Mouse (Mus musculus) forelimb bud, embryonic 11.5 days (tissue): Measurements from ENCODE around the gene Rasal1.

Experiments
- DNase-seq: peaks from one replicate; pipeline ENCODE4 v3.0.0-alpha.2; 2012; ENCODE audit warnings: low read depth, low spot score

The Rasal1 gene

GRCm38 (mm10) chr5:120653873-120654272, 5.3 kb downstream of the Rasal1 start:
- no peak for DNase-seq

GRCm38 (mm10) chr5:120656281-120656751, 7.7 kb downstream of the Rasal1 start:
- no peak for DNase-seq

GRCm38 (mm10) chr5:120660816-120661215, 12.2 kb downstream of the Rasal1 start:
- DNase-seq, result no peak

- DNase-seq, result no peak
Observed at GRCm38 (mm10) chr5:120664888-120665287, 16.3 kb downstream of the Rasal1 start.

GRCm38 (mm10) chr5:120668761-120669160, 20.1 kb downstream of the Rasal1 start:
- no peak for DNase-seq

- DNase-seq, result no peak
Observed at GRCm38 (mm10) chr5:120670132-120670531, 21.5 kb downstream of the Rasal1 start.

- DNase-seq, result no peak
Observed at GRCm38 (mm10) chr5:120671865-120672264, 23.3 kb downstream of the Rasal1 start.

GRCm38 (mm10) chr5:120673626-120674025, 25.0 kb downstream of the Rasal1 start:
- peak; percentile 65 for DNase-seq

GRCm38 (mm10) chr5:120674229-120675145, 25.9 kb downstream of the Rasal1 start:
- DNase-seq, result no peak

- DNase-seq, result no peak
Observed at GRCm38 (mm10) chr5:120677516-120677915, 28.9 kb downstream of the Rasal1 start.

- DNase-seq, result peak; percentile 91
Observed at GRCm38 (mm10) chr5:120679676-120680555, 31.3 kb downstream of the Rasal1 start.

- no peak for DNase-seq
Observed at GRCm38 (mm10) chr5:120680918-120681317, 32.3 kb downstream of the Rasal1 start.

GRCm38 (mm10) chr5:120682982-120683771, 34.6 kb downstream of the Rasal1 start:
- DNase-seq, result no peak

- no peak for DNase-seq
Observed at GRCm38 (mm10) chr5:120685678-120686077, 37.1 kb downstream of the Rasal1 start.

GRCm38 (mm10) chr5:120686749-120687483, 38.3 kb downstream of the Rasal1 start:
- no peak for DNase-seq

- DNase-seq, result no peak
Observed at GRCm38 (mm10) chr5:120687484-120687851, 38.9 kb downstream of the Rasal1 start.

- no peak for DNase-seq
Observed at GRCm38 (mm10) chr5:120687897-120688296, 39.3 kb downstream of the Rasal1 start.

- DNase-seq, result no peak
Observed at GRCm38 (mm10) chr5:120688434-120688833, 39.8 kb downstream of the Rasal1 start.

GRCm38 (mm10) chr5:120690417-120690816, 41.8 kb downstream of the Rasal1 start:
- no peak for DNase-seq

GRCm38 (mm10) chr5:120692034-120692433, 43.4 kb downstream of the Rasal1 start:
- DNase-seq, result no peak
